Mouse (Mus musculus) MEL (cell line): ENCODE measurements at regions not wholly inside any gene's neighbourhood (a gene's known extent, or its start where the extent isn't known, plus 50 kb on each side); places are given as distances from the start of the nearest gene placed in this dataset.

Source experiments
- DNase-seq: peaks from one replicate; pipeline ENCODE4 v3.0.0; 2011; ENCODE audit warnings: low read depth, low spot score
- H3K27ac ChIP-seq: 2 replicates; pipeline ENCODE4 v1.5.1; 2012; ENCODE audit warnings: low read depth, mild to moderate bottlenecking, control low read depth, low read length, moderate library complexity; ENCODE audit not compliant: control insufficient read depth
- H3K27me3 ChIP-seq, 2 experiments: fragments of 150-350 bp in 1 of 2; sonication (generic) in 1 of 2; 2 replicates each; pipeline ENCODE4 v1.6.1; 2012; ENCODE audit warnings: low read length in 2 of 2, mild to moderate bottlenecking in 2 of 2, improper control_type of control experiment in 1 of 2, moderate library complexity in 1 of 2; ENCODE audit not compliant: insufficient read depth in 2 of 2, control insufficient read depth in 1 of 2
- H3K36me3 ChIP-seq, 2 experiments: 2 replicates each; pipeline ENCODE4 v1.6.1; 2012 to 2014; ENCODE audit warnings: low read length in 2 of 2, improper control_type of control experiment in 1 of 2, inconsistent platforms in 1 of 2, mild to moderate bottlenecking in 1 of 2; ENCODE audit not compliant: insufficient read depth in 2 of 2, control insufficient read depth in 1 of 2
- H3K4me1 ChIP-seq, 2 experiments: fragments of 150-350 bp in 1 of 2; sonication (generic) in 1 of 2; 2 replicates each; pipeline ENCODE4 v1.6.1; 2012; ENCODE audit warnings: low read length in 2 of 2, improper control_type of control experiment in 1 of 2, mild to moderate bottlenecking in 1 of 2; ENCODE audit not compliant: insufficient read depth in 2 of 2, control insufficient read depth in 1 of 2
- H3K4me3 ChIP-seq, 2 experiments: fragments of 150-350 bp in 1 of 2; sonication (generic) in 1 of 2; 2 replicates each; pipeline ENCODE4 v1.5.1; 2012; ENCODE audit warnings: low read depth in 2 of 2, low read length in 2 of 2, mild to moderate bottlenecking in 2 of 2, moderate library complexity in 2 of 2, control low read depth in 1 of 2, improper control_type of control experiment in 1 of 2; ENCODE audit not compliant: control insufficient read depth in 1 of 2, insufficient read depth in 1 of 2
- H3K79me2 ChIP-seq: 2 replicates; pipeline ENCODE4 v1.6.1; 2012; ENCODE audit warnings: mild to moderate bottlenecking, low read length, moderate library complexity; ENCODE audit not compliant: control insufficient read depth, poor library complexity, insufficient read depth
- H3K9ac ChIP-seq: 2 replicates; pipeline ENCODE4 v1.6.1; 2012; ENCODE audit warnings: low read depth, mild to moderate bottlenecking, control low read depth, low read length, moderate library complexity; ENCODE audit not compliant: control insufficient read depth, poor library complexity, severe bottlenecking
- H3K9me3 ChIP-seq: fragments of 150-350 bp; sonication (generic); replicated peaks from 2 replicates; pipeline ENCODE4 v1.6.1; 2012; ENCODE audit warnings: mild to moderate bottlenecking, low read length, improper control_type of control experiment, moderate library complexity; ENCODE audit not compliant: insufficient read depth
- BHLHE40 ChIP-seq: IDR thresholded peaks from 2 replicates; pipeline ENCODE4 v1.6.1; 2012; ENCODE audit warnings: low read depth, mild to moderate bottlenecking, inconsistent platforms, low read length, improper control_type of control experiment, borderline replicate concordance
- CHD2 ChIP-seq: IDR thresholded peaks from 2 replicates; pipeline ENCODE4 v1.6.1; 2011; ENCODE audit warnings: low read length, improper control_type of control experiment
- E2F4 ChIP-seq: IDR thresholded peaks from 2 replicates; pipeline ENCODE4 v1.6.1; 2011; ENCODE audit warnings: low read depth, low read length, improper control_type of control experiment, borderline replicate concordance
- ELF1 ChIP-seq: IDR thresholded peaks from 2 replicates; pipeline ENCODE4 v1.6.1; 2014; ENCODE audit warnings: low read depth, mild to moderate bottlenecking, inconsistent platforms, low read length, improper control_type of control experiment, moderate library complexity
- EP300 ChIP-seq, 2 experiments: IDR thresholded peaks; 2 replicates each; pipeline ENCODE4 v1.6.1; 2011; ENCODE audit warnings: improper control_type of control experiment in 2 of 2, low read length in 2 of 2, low read depth in 1 of 2, mild to moderate bottlenecking in 1 of 2
- ETS1 ChIP-seq: IDR thresholded peaks from 2 replicates; pipeline ENCODE4 v1.6.1; 2012; ENCODE audit warnings: low read depth, mild to moderate bottlenecking, inconsistent platforms, low read length, improper control_type of control experiment, moderate library complexity
- GATA1 ChIP-seq: IDR thresholded peaks from 2 replicates; pipeline ENCODE4 v1.6.1; 2011; ENCODE audit warnings: low read depth, low read length, improper control_type of control experiment
- JUND ChIP-seq: IDR thresholded peaks from 2 replicates; pipeline ENCODE4 v1.6.1; 2011; ENCODE audit warnings: low read depth, mild to moderate bottlenecking, improper control_type of control experiment, low read length
- MAFK ChIP-seq: IDR thresholded peaks from 2 replicates; pipeline ENCODE4 v1.6.1; 2011; ENCODE audit warnings: low read depth, mild to moderate bottlenecking, low read length, improper control_type of control experiment, borderline replicate concordance
- MAZ ChIP-seq: IDR thresholded peaks from 2 replicates; pipeline ENCODE4 v1.6.1; 2012; ENCODE audit warnings: low read depth, mild to moderate bottlenecking, inconsistent platforms, low read length, improper control_type of control experiment
- MEF2A ChIP-seq: IDR thresholded peaks from 2 replicates; pipeline ENCODE4 v1.6.1; 2014; ENCODE audit warnings: low read depth, mild to moderate bottlenecking, inconsistent platforms, low read length, improper control_type of control experiment; ENCODE audit not compliant: poor library complexity, insufficient replicate concordance, severe bottlenecking; ENCODE audit errors: extremely low read depth
- MXI1 ChIP-seq: IDR thresholded peaks from 2 replicates; pipeline ENCODE4 v1.6.1; 2011; ENCODE audit warnings: mild to moderate bottlenecking, low read depth, low read length, improper control_type of control experiment
- MYB ChIP-seq: IDR thresholded peaks from 2 replicates; pipeline ENCODE4 v1.6.1; 2011; ENCODE audit warnings: mild to moderate bottlenecking, low read depth, low read length, improper control_type of control experiment
- MYC ChIP-seq: IDR thresholded peaks from 2 replicates; pipeline ENCODE4 v1.6.1; 2011; ENCODE audit warnings: low read depth, mild to moderate bottlenecking, low read length, improper control_type of control experiment, moderate library complexity
- NRF1 ChIP-seq: IDR thresholded peaks from 2 replicates; pipeline ENCODE4 v1.6.1; 2014; ENCODE audit warnings: low read depth, mild to moderate bottlenecking, inconsistent platforms, low read length, improper control_type of control experiment, moderate library complexity; ENCODE audit not compliant: poor library complexity, insufficient read depth, severe bottlenecking
- POLR2AphosphoS2 ChIP-seq: IDR thresholded peaks from 2 replicates; pipeline ENCODE4 v1.6.1; 2011; ENCODE audit warnings: low read length, improper control_type of control experiment
- RAD21 ChIP-seq: IDR thresholded peaks from 2 replicates; pipeline ENCODE4 v1.6.1; 2011; ENCODE audit warnings: mild to moderate bottlenecking, low read depth, low read length, improper control_type of control experiment
- TAL1 ChIP-seq: IDR thresholded peaks from 2 replicates; pipeline ENCODE4 v1.6.1; 2012; ENCODE audit warnings: mild to moderate bottlenecking, inconsistent platforms, low read length, moderate library complexity, mixed read lengths
- TBP ChIP-seq: IDR thresholded peaks from 2 replicates; pipeline ENCODE4 v1.8.0; 2011; ENCODE audit warnings: low read depth, low read length, improper control_type of control experiment
- UBTF ChIP-seq: IDR thresholded peaks from 2 replicates; pipeline ENCODE4 v1.6.1; 2012; ENCODE audit warnings: low read depth, mild to moderate bottlenecking, inconsistent platforms, low read length, improper control_type of control experiment, moderate library complexity, borderline replicate concordance; ENCODE audit not compliant: insufficient read depth
- USF2 ChIP-seq, 2 experiments: IDR thresholded peaks; 2 replicates each; pipeline ENCODE4 v1.6.1; 2011 to 2012; ENCODE audit warnings: improper control_type of control experiment in 2 of 2, low read length in 2 of 2, borderline replicate concordance in 1 of 2, inconsistent platforms in 1 of 2, low read depth in 1 of 2, mild to moderate bottlenecking in 1 of 2; ENCODE audit not compliant: insufficient read depth in 1 of 2
- ZC3H11A ChIP-seq: IDR thresholded peaks from 2 replicates; pipeline ENCODE4 v1.6.1; 2012; ENCODE audit warnings: low read depth, mild to moderate bottlenecking, inconsistent platforms, low read length, improper control_type of control experiment
- ZKSCAN1 ChIP-seq: IDR thresholded peaks from 2 replicates; pipeline ENCODE4 v1.6.1; 2012; ENCODE audit warnings: low read depth, mild to moderate bottlenecking, inconsistent platforms, low read length, improper control_type of control experiment, moderate library complexity
- ZNF384 ChIP-seq: IDR thresholded peaks from 2 replicates; pipeline ENCODE4 v1.6.1; 2012; ENCODE audit warnings: low read depth, mild to moderate bottlenecking, inconsistent platforms, low read length, improper control_type of control experiment

DNA sequence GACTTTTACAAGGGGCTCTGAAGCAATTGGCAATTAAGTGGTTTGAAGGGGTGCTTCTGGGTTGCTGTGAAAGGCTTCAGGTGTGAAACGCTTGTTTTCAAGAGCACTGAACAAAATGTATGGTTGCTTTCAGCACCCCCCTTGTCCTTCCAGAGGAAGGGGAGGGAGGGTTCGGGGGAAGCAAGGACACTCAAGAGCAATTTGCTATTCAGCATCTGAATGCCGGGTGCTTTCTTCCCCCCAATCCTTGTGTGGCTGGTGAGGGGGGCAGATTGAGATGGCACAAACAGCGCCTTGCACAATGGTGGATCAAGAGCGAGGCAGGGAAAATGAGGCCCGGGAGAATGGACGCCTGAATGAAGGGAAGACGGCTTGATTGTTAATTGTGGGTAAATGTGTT, 539.3 kb downstream of the Nr2f2 start:
- DNase-seq, result no peak
- Histone ChIP-seq H3K4me3 (no peak overlapping the region), H3K27me3 (no peaks in the 10 kb centered on the region), H3K79me2 (no peaks in the 10 kb centered on the region), H3K4me1 (no peaks in the 10 kb centered on the region), H3K27ac (no peak overlapping the region), H3K9ac (no peak overlapping the region), H3K9me3 (no peaks in the 10 kb centered on the region), H3K36me3 (no peaks in the 10 kb centered on the region)
- TF ChIP-seq MEF2A (no peak), E2F4 (no peak), NRF1 (no peak), MYB (no peak), BHLHE40 (no peak), JUND (no peak), CHD2 (no peak), TAL1 (no peak), MAZ (no peak), EP300 (IDR thresholded peaks at IDR 0.05; ENCODE audit: low read depth in 1 of 2, low read length in 2 of 2) (no peak), TBP (no peak), MAFK (no peak), RAD21 (no peak), USF2 (IDR thresholded peaks at IDR 0.05; ENCODE audit: borderline replicate concordance in 1 of 2, insufficient read depth in 1 of 2, low read depth in 1 of 2, low read length in 2 of 2) (no peak), MYC (no peak), GATA1 (no peak), UBTF (no peak), ETS1 (no peak)

DNA sequence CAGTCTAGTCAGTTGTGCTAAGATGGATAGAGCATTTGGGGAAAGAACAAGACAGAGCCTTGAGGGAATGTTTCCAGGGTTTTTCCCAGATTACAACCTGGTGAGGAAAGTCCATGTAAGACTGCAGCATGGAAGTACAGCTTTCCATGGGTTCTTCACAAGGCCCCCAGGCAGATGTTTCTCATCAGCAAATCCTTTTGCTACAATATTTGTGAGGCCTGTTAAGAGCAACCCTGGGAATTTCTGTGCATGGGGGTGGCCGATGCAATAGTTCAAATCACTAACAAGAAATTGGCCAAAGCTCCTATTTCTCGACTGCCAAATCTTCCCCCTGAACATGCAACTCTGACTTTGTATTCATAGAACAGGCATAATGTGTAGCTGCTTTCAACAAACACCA, 546.0 kb downstream of the Nr2f2 start:
- H3K9me3 ChIP-seq, result no peaks in the 10 kb centered on the region
- DNase-seq, result no peak

More for the DNA sequence above, 546.0 kb downstream of the Nr2f2 start:
- Histone ChIP-seq H3K9ac (no peak overlapping the region), H3K27ac (no peak overlapping the region), H3K4me3 (no peak overlapping the region), H3K27me3 (no peaks in the 10 kb centered on the region), H3K79me2 (no peaks in the 10 kb centered on the region), H3K36me3 (no peaks in the 10 kb centered on the region), H3K4me1 (no peaks in the 10 kb centered on the region)
- no peak for TF ChIP-seq NRF1
- no peak for TF ChIP-seq USF2 (IDR thresholded peaks at IDR 0.05; ENCODE audit: borderline replicate concordance in 1 of 2, insufficient read depth in 1 of 2, low read depth in 1 of 2, low read length in 2 of 2)
- TF ChIP-seq ELF1, result no peak
- TF ChIP-seq ZKSCAN1, result no peak
- no peak for TF ChIP-seq GATA1
- TF ChIP-seq MYC, result no peak
- no peak for TF ChIP-seq MEF2A
- no peak for TF ChIP-seq ZC3H11A
- no peak for TF ChIP-seq UBTF
- TF ChIP-seq CHD2, result no peak
- no peak for TF ChIP-seq MXI1
- no peak for TF ChIP-seq POLR2AphosphoS2
- no peak for TF ChIP-seq ZNF384
